Mouse (Mus musculus) C2C12 (cell line): ENCODE results near the gene Psmb1. TPM values are rescaled to one million over a fixed set of nuclear protein-coding genes. Genes with fewer than 3 reads are reported as not detected.

Experiments used
- H3K27me3 ChIP-seq: one replicate; pipeline ENCODE4 v1.6.1; 2011; ENCODE audit not compliant: control insufficient read depth, insufficient read depth, insufficient read length
- H3K36me3 ChIP-seq: one replicate; pipeline ENCODE4 v1.6.1; 2011; ENCODE audit not compliant: control insufficient read depth, insufficient read depth
- H3K4me3 ChIP-seq: one replicate; pipeline ENCODE4 v1.5.1; 2011; ENCODE audit warnings: mild to moderate bottlenecking, control low read depth; ENCODE audit not compliant: poor library complexity, insufficient read depth, severe bottlenecking
- H3K79me2 ChIP-seq: one replicate; pipeline ENCODE4 v1.6.1; 2011; ENCODE audit not compliant: control insufficient read depth, insufficient read depth
- H3K79me3 ChIP-seq: one replicate; pipeline ENCODE4 v1.6.1; 2011; ENCODE audit warnings: low read depth, control low read depth
- H3ac ChIP-seq: one replicate; pipeline ENCODE3; 2011; ENCODE audit warnings: low read depth; ENCODE audit not compliant: control insufficient read depth, insufficient read length
- CEBPB ChIP-seq: IDR thresholded peaks from one replicate; pipeline ENCODE4 v1.6.1; 2011; ENCODE audit warnings: low read depth, mild to moderate bottlenecking, control low read depth, moderate library complexity
- CTCF ChIP-seq: IDR thresholded peaks from one replicate; pipeline ENCODE4 v1.5.1; 2011; ENCODE audit not compliant: control insufficient read depth, insufficient read depth, insufficient read length
- FOSL1 ChIP-seq: IDR thresholded peaks from one replicate; pipeline ENCODE4 v1.8.0; 2011; ENCODE audit warnings: mild to moderate bottlenecking, low read length; ENCODE audit not compliant: poor library complexity, insufficient read depth, severe bottlenecking
- MAX ChIP-seq: IDR thresholded peaks from one replicate; pipeline ENCODE4 v1.6.1; 2011; ENCODE audit warnings: mild to moderate bottlenecking, control low read depth
- MYOD1 ChIP-seq: IDR thresholded peaks from one replicate; pipeline ENCODE4 v1.6.1; 2011; ENCODE audit warnings: low read depth; ENCODE audit not compliant: control insufficient read depth, insufficient read length
- MYOG ChIP-seq: IDR thresholded peaks from one replicate; pipeline ENCODE4 v1.6.1; 2011; ENCODE audit not compliant: control insufficient read depth, insufficient read length; ENCODE audit errors: extremely low read depth
- USF1 ChIP-seq: IDR thresholded peaks from one replicate; pipeline ENCODE4 v1.6.1; 2011; ENCODE audit warnings: low read depth, mild to moderate bottlenecking, control low read depth, moderate library complexity
- polyA plus RNA-seq: library from polyadenylated mRNA; unstranded; fragments of >200 nt; fragmentation: generic; extraction: Trizol; gene quantifications from one replicate; pipeline ENCODE4 v1.2.1, GENCODE M21; 2012; ENCODE audit warnings: missing spikeins

Psmb1 gene
- polyA plus RNA-seq, 1 experiment, result 216 TPM

DNA sequence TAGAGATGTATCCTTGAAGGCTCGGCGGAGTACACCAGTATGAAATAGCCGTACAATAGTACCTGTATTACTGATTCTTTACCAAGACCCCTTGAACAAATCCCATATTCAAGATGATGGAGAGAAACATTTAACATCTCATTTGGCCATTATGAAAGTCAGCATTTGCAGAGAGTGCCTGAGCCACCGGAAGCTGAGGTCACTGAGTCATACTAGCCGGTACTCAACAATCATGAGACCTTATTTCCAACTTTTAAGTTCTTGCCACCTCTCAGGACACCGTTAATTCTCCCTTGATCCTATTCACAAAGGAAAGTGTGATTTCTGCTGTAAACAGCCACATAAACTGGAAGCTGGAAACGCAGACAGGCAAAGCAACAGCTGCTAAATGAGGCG, 59.5 kb downstream of the Psmb1 start:
- Histone ChIP-seq H3K4me3 (no peak overlapping the region), H3K79me2 (no peaks in the 10 kb centered on the region), H3ac (no peak overlapping the region), H3K27me3 (no peaks in the 10 kb centered on the region), H3K36me3 (no peaks in the 10 kb centered on the region), H3K79me3 (no peaks in the 10 kb centered on the region)
- TF ChIP-seq MYOG, result no peak
- no peak for TF ChIP-seq USF1
- no peak for TF ChIP-seq CTCF
- no peak for TF ChIP-seq MYOD1
- TF ChIP-seq MAX, result no peak
- TF ChIP-seq FOSL1, result no peak
- no peak for TF ChIP-seq CEBPB

DNA sequence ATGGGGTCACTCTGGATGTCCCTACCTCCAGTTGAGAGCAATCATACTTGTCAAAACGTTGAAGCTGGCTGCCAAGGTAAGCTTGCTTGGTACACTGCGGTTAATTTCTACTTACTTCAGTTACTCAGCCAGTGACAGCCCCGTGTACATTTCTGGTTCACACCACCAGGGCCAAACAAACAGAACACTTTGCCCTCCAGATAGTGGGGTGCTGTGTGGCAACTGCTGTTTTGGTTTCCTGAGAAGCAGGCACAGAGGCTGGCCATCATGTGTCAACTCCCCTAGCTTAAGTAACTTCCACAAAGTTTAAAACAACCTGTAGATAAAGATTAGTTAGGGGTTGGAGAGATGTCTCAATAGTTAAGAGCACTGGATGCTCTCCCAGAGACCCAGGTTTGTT, 64.8 kb downstream of the Psmb1 start:
- H3K36me3 ChIP-seq, result no peaks in the 10 kb centered on the region
- no peaks in the 10 kb centered on the region for H3K79me3 ChIP-seq
- TF ChIP-seq MAX (no peak), MYOD1 (no peak), CTCF (no peak), CEBPB (no peak), MYOG (no peak), USF1 (no peak), FOSL1 (no peak)
- H3K4me3 ChIP-seq, result no peak overlapping the region
- no peak overlapping the region for H3ac ChIP-seq
- H3K79me2 ChIP-seq, result no peaks in the 10 kb centered on the region
- H3K27me3 ChIP-seq, result no peaks in the 10 kb centered on the region

DNA sequence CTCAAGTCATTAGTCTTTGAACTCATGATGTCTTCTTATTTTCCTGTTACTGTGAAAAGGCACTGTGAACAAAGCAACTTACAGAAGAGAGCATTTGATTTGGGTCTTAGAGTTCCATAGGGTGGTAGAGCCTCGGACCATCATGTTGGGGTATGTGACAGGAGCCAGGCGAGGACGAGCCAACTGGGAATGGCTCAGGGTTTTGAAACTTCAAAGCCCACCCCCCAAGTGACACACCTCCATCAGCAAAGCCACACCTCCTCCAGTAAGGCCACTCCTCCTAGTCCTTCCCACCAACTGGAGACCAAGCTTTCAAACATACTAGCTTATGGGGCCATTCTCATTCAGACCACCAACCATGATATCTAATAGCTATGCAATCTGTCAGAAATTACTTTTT, 67.5 kb downstream of the Psmb1 start:
- TF ChIP-seq MYOG, result no peak
- no peak for TF ChIP-seq MYOD1
- no peak for TF ChIP-seq CEBPB
- TF ChIP-seq USF1, result no peak
- TF ChIP-seq MAX, result no peak
- TF ChIP-seq FOSL1, result no peak
- no peak for TF ChIP-seq CTCF
- no peaks in the 10 kb centered on the region for H3K79me3 ChIP-seq
- peaks cover 20% of the 10 kb centered on the region for H3K36me3 ChIP-seq
- H3K27me3 ChIP-seq, result no peaks in the 10 kb centered on the region
- H3K4me3 ChIP-seq, result no peak overlapping the region
- H3ac ChIP-seq, result no peak overlapping the region
- no peaks in the 10 kb centered on the region for H3K79me2 ChIP-seq

DNA sequence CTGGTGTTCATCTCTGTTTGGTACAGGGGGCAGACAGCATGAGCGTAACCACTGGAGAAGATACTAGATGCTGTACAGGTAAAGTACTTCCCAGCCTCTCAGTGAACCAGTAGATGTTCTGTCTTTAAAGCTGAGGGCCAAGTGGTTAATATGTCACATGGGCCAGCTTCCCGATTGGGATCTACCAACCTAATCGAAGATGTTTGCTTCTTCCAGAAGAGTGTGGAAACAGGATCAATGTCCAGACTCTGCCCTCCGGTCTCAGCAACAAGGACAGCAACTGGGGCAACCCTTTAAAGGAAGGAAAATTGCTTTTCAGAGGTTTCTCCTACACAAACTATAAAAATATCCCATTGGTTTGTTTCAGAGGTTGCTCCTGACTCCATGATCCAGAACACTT, 68.0 kb downstream of the Psmb1 start:
- H3K79me3 ChIP-seq, result no peaks in the 10 kb centered on the region

DNA sequence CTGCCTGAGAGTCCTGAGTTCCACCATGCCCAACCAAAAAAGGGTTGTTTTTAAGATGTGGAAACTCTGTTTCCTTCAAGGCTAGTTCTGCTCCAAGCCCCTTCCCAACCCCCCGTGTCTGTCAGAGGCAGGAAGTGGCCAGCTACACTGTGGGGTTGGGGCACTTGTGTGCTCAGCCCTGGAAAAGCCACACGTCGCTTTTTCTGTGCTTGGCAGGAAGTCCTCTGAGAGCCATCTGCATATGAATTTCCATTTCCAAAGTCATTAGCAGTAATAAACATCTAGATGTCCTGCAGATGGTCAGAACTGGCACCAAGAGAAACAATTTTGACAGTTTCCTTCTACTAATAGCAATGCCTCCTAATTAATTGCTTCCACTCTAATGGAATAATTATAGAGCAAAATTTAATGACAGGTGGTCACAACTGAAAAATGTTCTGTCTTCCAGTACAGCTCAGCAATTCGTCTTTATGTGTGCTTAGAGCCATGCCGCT, 68.5 kb downstream of the Psmb1 start:
- Histone ChIP-seq H3K79me3 (no peaks in the 10 kb centered on the region), H3K79me2 (no peaks in the 10 kb centered on the region), H3K36me3 (peaks cover 26% of the 10 kb centered on the region), H3K27me3 (no peaks in the 10 kb centered on the region), H3K4me3 (no peak overlapping the region), H3ac (no peak overlapping the region)
- TF ChIP-seq USF1, result no peak
- no peak for TF ChIP-seq FOSL1
- TF ChIP-seq CEBPB, result no peak
- TF ChIP-seq MYOD1, result no peak
- TF ChIP-seq MYOG, result no peak
- TF ChIP-seq CTCF, result no peak
- TF ChIP-seq MAX, result no peak

More for the DNA sequence above, 68.0 kb downstream of the Psmb1 start:
- H3ac ChIP-seq, result no peak overlapping the region
- H3K27me3 ChIP-seq, result no peaks in the 10 kb centered on the region
- TF ChIP-seq MAX (no peak), FOSL1 (no peak), CTCF (no peak), MYOD1 (no peak), USF1 (no peak), CEBPB (no peak), MYOG (no peak)
- H3K4me3 ChIP-seq, result no peak overlapping the region
- no peaks in the 10 kb centered on the region for H3K79me2 ChIP-seq
- H3K36me3 ChIP-seq, result peaks cover 25% of the 10 kb centered on the region
